Comparison of ENCODE assay signal across 16 mouse cellular contexts in the genomic region with DNA sequence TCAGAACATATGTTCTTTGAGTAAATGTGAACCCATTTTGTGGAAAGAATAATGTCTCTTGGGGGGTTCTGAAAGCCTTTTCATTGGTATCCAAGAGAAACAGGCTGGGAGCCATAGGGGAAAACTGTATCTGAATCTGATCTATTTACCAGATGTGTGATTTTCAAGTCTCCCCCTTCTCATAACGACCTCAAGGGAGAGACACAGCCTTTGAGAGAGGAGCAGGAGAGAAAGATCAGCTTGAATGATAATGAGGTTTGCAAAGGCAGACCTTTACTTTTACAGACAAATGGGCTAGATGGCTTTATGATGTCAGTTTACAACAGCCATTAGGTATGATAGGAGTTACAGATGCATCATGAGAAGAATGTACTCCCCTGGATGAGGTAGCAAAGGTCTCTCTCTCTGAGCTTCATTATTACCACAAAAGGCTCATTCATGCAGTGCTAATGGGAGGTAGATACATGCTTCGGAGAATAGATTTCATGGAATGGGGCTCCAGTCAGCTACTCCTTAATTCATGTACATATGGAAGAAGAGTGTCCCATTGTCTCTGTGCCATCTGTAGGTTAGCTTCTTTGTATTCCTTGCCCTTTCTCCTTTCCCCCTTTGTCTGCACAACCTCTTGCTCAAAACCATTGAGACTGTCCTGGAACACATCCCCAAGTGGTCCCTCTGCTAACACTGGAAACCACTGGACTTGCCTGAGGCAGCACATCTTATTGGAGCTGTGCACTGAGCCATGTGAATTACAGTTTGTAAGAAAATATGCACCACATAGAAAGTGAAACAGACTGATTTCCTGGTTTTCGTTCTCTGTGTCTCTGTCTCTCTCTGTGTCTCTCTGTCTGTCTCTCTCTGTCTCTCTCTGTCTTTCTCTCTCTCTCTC.
DNase-seq lines count a peak whose midpoint lies in the region; ATAC-seq lines count a peak whose summit lies in the region.
"Had no signal": no experiment of that assay in that cellular context is flagged by ENCODE, and none has a peak within 500 bp of the region (broad histone marks: within the 10 kb centered on the region; RNA-seq: fewer than 3 reads in every experiment).

No protein-coding gene starts in this region.

- no peaks in the 10 kb centered on the region for H3K9me3 ChIP-seq in embryonic facial prominence, embryonic 11.5 days (replicated peaks; ENCODE audit: control insufficient read depth, low read length)
- H3K9me3 ChIP-seq in embryonic facial prominence, embryonic 10.5 days: no peaks in the 10 kb centered on the region
- no peaks in the 10 kb centered on the region for H3K9me3 ChIP-seq in midbrain, embryonic 13.5 days
- H3K9me3 ChIP-seq in midbrain, embryonic 16.5 days (replicated peaks; ENCODE audit: control insufficient read depth, low read length, poor library complexity, severe bottlenecking): no peaks in the 10 kb centered on the region
- H3K9me3 ChIP-seq in hindbrain, embryonic 13.5 days: no peaks in the 10 kb centered on the region
- H3K9me3 ChIP-seq in liver, embryonic 12.5 days (replicated peaks): no peaks in the 10 kb centered on the region

- ATAC-seq in embryonic facial prominence, embryonic 11.5 days (replicated peaks; ENCODE audit: insufficient number of reproducible peaks, low FRiP score, low TSS enrichment, low read depth): 0 out of 2 replicates have a peak, but pooled peaks have one; percentile 34
- peak; percentile 40 for ATAC-seq in midbrain, embryonic 13.5 days
- no peak for ATAC-seq in midbrain, embryonic 16.5 days
- peak; percentile 84 for ATAC-seq in hindbrain, embryonic 13.5 days (ENCODE audit: low FRiP score)
- no peak for ATAC-seq in liver, embryonic 12.5 days

- no peaks in the 10 kb centered on the region for H3K27me3 ChIP-seq in embryonic facial prominence, embryonic 11.5 days (ENCODE audit: control insufficient read depth, insufficient read depth, low read length)
- no peaks in the 10 kb centered on the region for H3K27me3 ChIP-seq in embryonic facial prominence, embryonic 10.5 days (replicated peaks; ENCODE audit: low read depth, poor library complexity, severe bottlenecking)
- no peaks in the 10 kb centered on the region for H3K27me3 ChIP-seq in midbrain, embryonic 13.5 days
- H3K27me3 ChIP-seq in midbrain, embryonic 16.5 days (ENCODE audit: control insufficient read depth, insufficient read depth, low read depth, low read length): no peaks in the 10 kb centered on the region
- H3K27me3 ChIP-seq in hindbrain, embryonic 13.5 days: no peaks in the 10 kb centered on the region
- no peaks in the 10 kb centered on the region for H3K27me3 ChIP-seq in liver, embryonic 12.5 days (replicated peaks)

- WGBS in embryonic facial prominence, embryonic 11.5 days: 50% methylated on average over 3 of the region's 3 CpGs
- WGBS in embryonic facial prominence, embryonic 10.5 days: 54% methylated on average over 3 of the region's 3 CpGs
- WGBS in midbrain, embryonic 13.5 days: 45% methylated on average over 3 of the region's 3 CpGs
- WGBS in midbrain, embryonic 16.5 days: 37% methylated on average over 3 of the region's 3 CpGs
- WGBS in hindbrain, embryonic 13.5 days: 23% methylated on average over 3 of the region's 3 CpGs
- WGBS in liver, embryonic 12.5 days (ENCODE audit: insufficient replicate concordance): 41% methylated on average over 3 of the region's 3 CpGs

- H3K36me3 ChIP-seq in embryonic facial prominence, embryonic 11.5 days (replicated peaks; ENCODE audit: control insufficient read depth, insufficient read depth, low read depth, low read length): no peaks in the 10 kb centered on the region
- H3K36me3 ChIP-seq in embryonic facial prominence, embryonic 10.5 days (replicated peaks): no peaks in the 10 kb centered on the region
- H3K36me3 ChIP-seq in midbrain, embryonic 13.5 days: no peaks in the 10 kb centered on the region
- H3K36me3 ChIP-seq in midbrain, embryonic 16.5 days (ENCODE audit: control insufficient read depth, insufficient read depth, low read length): no peaks in the 10 kb centered on the region
- H3K36me3 ChIP-seq in hindbrain, embryonic 13.5 days: no peaks in the 10 kb centered on the region
- no peaks in the 10 kb centered on the region for H3K36me3 ChIP-seq in liver, embryonic 12.5 days

- H3K9ac ChIP-seq in embryonic facial prominence, embryonic 11.5 days (replicated peaks; ENCODE audit: low read length): no peak overlapping the region
- H3K9ac ChIP-seq in midbrain, embryonic 13.5 days (replicated peaks): no peak overlapping the region
- H3K9ac ChIP-seq in midbrain, embryonic 16.5 days (ENCODE audit: low read depth, low read length): no peak overlapping the region
- H3K9ac ChIP-seq in hindbrain, embryonic 13.5 days: no peak overlapping the region
- no peak overlapping the region for H3K9ac ChIP-seq in liver, embryonic 12.5 days
- H3K9ac ChIP-seq: liver, embryonic 14.5 days had no signal

- H3K4me1 ChIP-seq in embryonic facial prominence, embryonic 11.5 days (ENCODE audit: control insufficient read depth, insufficient read depth, low read length): no peaks in the 10 kb centered on the region
- no peaks in the 10 kb centered on the region for H3K4me1 ChIP-seq in embryonic facial prominence, embryonic 10.5 days
- H3K4me1 ChIP-seq in midbrain, embryonic 13.5 days (replicated peaks): peaks cover 7% of the 10 kb centered on the region
- H3K4me1 ChIP-seq in midbrain, embryonic 16.5 days (ENCODE audit: control insufficient read depth, insufficient read depth, low read length): peaks cover 2% of the 10 kb centered on the region; the same call in 1 of the 2 replicates
- peaks cover 9% of the 10 kb centered on the region for H3K4me1 ChIP-seq in hindbrain, embryonic 13.5 days (replicated peaks)
- no peaks in the 10 kb centered on the region for H3K4me1 ChIP-seq in liver, embryonic 12.5 days

- no peak overlapping the region for H3K4me2 ChIP-seq in embryonic facial prominence, embryonic 11.5 days (ENCODE audit: low read depth, low read length)
- no peak overlapping the region for H3K4me2 ChIP-seq in midbrain, embryonic 13.5 days (replicated peaks)
- H3K4me2 ChIP-seq in midbrain, embryonic 16.5 days (ENCODE audit: low read length): no peak overlapping the region
- no peak overlapping the region for H3K4me2 ChIP-seq in hindbrain, embryonic 13.5 days
- H3K4me2 ChIP-seq in liver, embryonic 12.5 days: no peak overlapping the region

- H3K27ac ChIP-seq in embryonic facial prominence, embryonic 11.5 days (replicated peaks; ENCODE audit: low read depth, low read length): no peak overlapping the region
- no peak overlapping the region for H3K27ac ChIP-seq in embryonic facial prominence, embryonic 10.5 days (replicated peaks)
- no peak overlapping the region for H3K27ac ChIP-seq in midbrain, embryonic 13.5 days
- H3K27ac ChIP-seq in midbrain, embryonic 16.5 days (ENCODE audit: low read length): no peak overlapping the region
- peak overlapping the region; percentile 1; the same call in 1 of the 2 replicates for H3K27ac ChIP-seq in hindbrain, embryonic 13.5 days
- no peak overlapping the region for H3K27ac ChIP-seq in liver, embryonic 12.5 days
- H3K27ac ChIP-seq: heart, adult 2 months; liver, embryonic 14.5 days had no signal

- no peak for DNase-seq in embryonic facial prominence, embryonic 11.5 days (ENCODE audit: low spot score)
- no peak for DNase-seq in embryonic facial prominence, embryonic 10.5 days (ENCODE audit: low spot score)
- DNase-seq in skeletal muscle tissue, adult 2 months (ENCODE audit: low read depth, low spot score): peak; percentile 24
- no peak for DNase-seq in ovary, postnatal 36 days (ENCODE audit: low spot score)
- DNase-seq: adrenal gland, postnatal 10 days; cerebellum, postnatal 25 days; heart, adult 2 months; heart, postnatal 10 days; spleen, adult 18-20 months; thymus, postnatal 14 days had no signal

- H3K4me3 ChIP-seq in embryonic facial prominence, embryonic 11.5 days (ENCODE audit: low read depth, low read length): no peak overlapping the region
- H3K4me3 ChIP-seq in embryonic facial prominence, embryonic 10.5 days: no peak overlapping the region
- H3K4me3 ChIP-seq in midbrain, embryonic 13.5 days (replicated peaks): no peak overlapping the region
- H3K4me3 ChIP-seq in midbrain, embryonic 16.5 days (ENCODE audit: low read depth, low read length): no peak overlapping the region
- H3K4me3 ChIP-seq in hindbrain, embryonic 13.5 days: no peak overlapping the region
- no peak overlapping the region for H3K4me3 ChIP-seq in liver, embryonic 12.5 days
- H3K4me3 ChIP-seq: erythroblast, embryonic 14.5 days; heart, adult 2 months had no signal

Comparison
In these comparisons a context has a peak if more than half of its experiments do, and no peak if none do; other contexts are left out.
1. ATAC-seq: peak in embryonic facial prominence, embryonic 11.5 days (single experiment), midbrain, embryonic 13.5 days (single experiment) and hindbrain, embryonic 13.5 days (single experiment); none in midbrain, embryonic 16.5 days (single experiment) and liver, embryonic 12.5 days (single experiment).